Mouse (Mus musculus): ENCODE results near the gene Gm6034. TPM values are rescaled to one million over a fixed set of nuclear protein-coding genes. Genes with fewer than 3 reads are reported as not detected.

Gm6034 gene
- total and polyA plus RNA-seq, 3 experiments = 0.42 to 2.1 (median 1.1) TPM

DNA sequence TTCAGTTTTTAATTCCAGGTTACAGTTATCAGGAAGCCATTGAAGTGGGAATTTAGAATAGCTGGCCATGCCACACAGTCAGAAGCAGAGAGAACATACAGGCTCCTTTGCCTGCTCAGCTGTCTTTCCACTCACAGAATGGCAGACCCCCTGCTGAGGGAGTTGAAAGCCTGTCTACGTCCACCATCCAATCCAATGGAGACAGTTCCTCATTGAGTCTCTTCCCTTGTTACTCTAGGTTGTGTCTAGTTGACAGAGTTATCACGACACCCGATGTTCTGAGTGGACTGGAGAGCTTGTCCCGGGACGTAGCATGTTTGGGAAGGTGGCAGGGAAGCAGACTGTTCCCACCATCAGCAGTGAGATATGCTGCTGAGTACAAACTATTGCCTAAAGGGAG, 17.6 kb upstream of the Gm6034 start:
- no peak for DNase-seq (ENCODE audit: extremely low read depth)
- peaks cover 10 to 53% of the 10 kb centered on the region in 2 experiments for H3K36me3 ChIP-seq (replicated peaks in 1 of 2; ENCODE audit: control insufficient read depth in 1 of 2, insufficient read depth in 1 of 2, low read length in 1 of 2)
- dilution Hi-C loops (cut with MboI; ENCODE audit: extremely low pct_ligation_motif_present, extremely low pct_unique_long_range_greater_than_20kb, low sequenced_read_pairs) = no loop called here

GRCm38 (mm10) chr17:36025901-36026300, 16.9 kb upstream of the Gm6034 start:
- dilution Hi-C loops (cut with MboI; ENCODE audit: extremely low pct_ligation_motif_present, extremely low pct_unique_long_range_greater_than_20kb, low sequenced_read_pairs) = no loop called here
- H3K36me3 ChIP-seq (replicated peaks in 1 of 2; ENCODE audit: control insufficient read depth in 1 of 2, insufficient read depth in 1 of 2, low read length in 1 of 2) = peaks cover 10 to 53% of the 10 kb centered on the region in 2 experiments
- TF ChIP-seq USF2 (conservative IDR thresholded peaks at IDR 0.05; ENCODE audit: low read depth, low read length) = no peak

More for the DNA sequence above, 17.6 kb upstream of the Gm6034 start:
- H3K9ac ChIP-seq (ENCODE audit: insufficient read depth, low read depth) = no peak overlapping the region
- no peak overlapping the region for H3K27ac ChIP-seq (ENCODE audit: insufficient read depth, low read depth)
- H3K9me3 ChIP-seq (replicated peaks; ENCODE audit: low read length) = peaks cover 18% of the 10 kb centered on the region
- no peak for TF ChIP-seq RCOR1 (conservative IDR thresholded peaks at IDR 0.05; ENCODE audit: low read depth, low read length)
- no peak for TF ChIP-seq CHD2 (IDR thresholded peaks at IDR 0.05; ENCODE audit: low read length)
- no peak for TF ChIP-seq UBTF (IDR thresholded peaks at IDR 0.05; ENCODE audit: low read depth, low read length)
- no peak for TF ChIP-seq TBP (conservative IDR thresholded peaks at IDR 0.05; ENCODE audit: low read depth, low read length)
- TF ChIP-seq MEF2A (IDR thresholded peaks at IDR 0.05; ENCODE audit: borderline replicate concordance, low read depth, low read length) = no peak
- no peak for TF ChIP-seq JUND (conservative IDR thresholded peaks at IDR 0.05; ENCODE audit: low read depth, low read length)
- no peak for TF ChIP-seq TCF12 (IDR thresholded peaks at IDR 0.05; ENCODE audit: low read depth, low read length)
- no peak for TF ChIP-seq ZNF384 (IDR thresholded peaks at IDR 0.05; ENCODE audit: low read depth, low read length)
- H3K4me2 ChIP-seq (ENCODE audit: insufficient read depth, low read depth, poor library complexity, severe bottlenecking) = no peak overlapping the region
- in situ Hi-C loops (cut with MboI; ENCODE audit: low pct_ligation_motif_present, low pct_unique_long_range_greater_than_20kb, low sequenced_read_pairs) = no loop called here
- no peak overlapping the region for H3K4me3 ChIP-seq (replicated peaks in 1 of 3; ENCODE audit: low read depth in 2 of 3, low read length in 2 of 3, poor library complexity in 1 of 3)
- no peaks in the 10 kb centered on the region for H3K27me3 ChIP-seq (replicated peaks)
- H3K4me1 ChIP-seq (ENCODE audit: control insufficient read depth in 1 of 2, insufficient read depth in 2 of 2) = peaks cover 10 to 24% of the 10 kb centered on the region in 2 experiments
- peaks cover 33% of the 10 kb centered on the region for H3K79me2 ChIP-seq (replicated peaks; ENCODE audit: control insufficient read depth, extremely low read depth, insufficient read depth, poor library complexity, severe bottlenecking)

DNA sequence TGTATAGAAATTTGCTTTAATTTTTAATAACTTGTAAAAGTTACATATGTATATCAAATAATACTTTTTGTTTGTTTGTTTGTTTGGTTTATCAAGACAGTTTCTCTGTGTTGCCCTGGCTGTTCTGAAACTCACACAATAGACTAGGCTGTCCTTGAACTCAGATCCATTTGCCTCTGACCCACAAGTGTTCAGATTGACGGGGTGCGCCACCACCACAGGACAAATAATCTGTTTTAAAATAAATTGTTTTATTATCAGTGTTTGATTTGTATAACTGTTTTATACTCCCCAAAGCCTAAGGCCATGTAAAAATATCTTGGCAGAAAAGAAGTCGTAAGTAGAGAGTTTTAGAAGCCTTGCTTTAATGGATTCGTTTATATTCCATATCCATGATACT, 15.1 kb upstream of the Gm6034 start:
- Histone ChIP-seq H3K4me2 (ENCODE audit: insufficient read depth, low read depth, poor library complexity, severe bottlenecking) (no peak overlapping the region), H3K36me3 (replicated peaks in 1 of 2; ENCODE audit: control insufficient read depth in 1 of 2, insufficient read depth in 1 of 2, low read length in 1 of 2) (peaks cover 10 to 49% of the 10 kb centered on the region in 2 experiments), H3K4me3 (replicated peaks in 1 of 3; ENCODE audit: low read depth in 2 of 3, low read length in 2 of 3, poor library complexity in 1 of 3) (no peak overlapping the region), H3K4me1 (ENCODE audit: control insufficient read depth in 1 of 2, insufficient read depth in 2 of 2) (peaks cover 5 to 16% of the 10 kb centered on the region in 2 experiments; a peak in 3 of 4 replicates), H3K9me3 (replicated peaks; ENCODE audit: low read length) (peaks cover 18% of the 10 kb centered on the region), H3K27ac (ENCODE audit: insufficient read depth, low read depth) (no peak overlapping the region), H3K27me3 (replicated peaks) (no peaks in the 10 kb centered on the region), H3K79me2 (replicated peaks; ENCODE audit: control insufficient read depth, extremely low read depth, insufficient read depth, poor library complexity, severe bottlenecking) (peaks cover 29% of the 10 kb centered on the region), H3K9ac (ENCODE audit: insufficient read depth, low read depth) (no peak overlapping the region)
- TF ChIP-seq IRF4 (IDR thresholded peaks at IDR 0.05; ENCODE audit: low read depth, low read length) (no peak), SMC3 (IDR thresholded peaks at IDR 0.05; ENCODE audit: low read depth, low read length) (no peak), CHD2 (IDR thresholded peaks at IDR 0.05; ENCODE audit: low read length) (no peak), RCOR1 (conservative IDR thresholded peaks at IDR 0.05; ENCODE audit: low read depth, low read length) (no peak), ZKSCAN1 (IDR thresholded peaks at IDR 0.05; ENCODE audit: borderline replicate concordance, low read depth, low read length) (no peak), CTCF (conservative IDR thresholded peaks at IDR 0.05 in 1 of 2, IDR thresholded peaks at IDR 0.05 in 1 of 2; ENCODE audit: low read depth in 2 of 2, low read length in 2 of 2) (no peak), MEF2A (IDR thresholded peaks at IDR 0.05; ENCODE audit: borderline replicate concordance, low read depth, low read length) (no peak), MAX (IDR thresholded peaks at IDR 0.05; ENCODE audit: low read length) (no peak)
- in situ Hi-C loops (cut with MboI; ENCODE audit: low pct_ligation_motif_present, low pct_unique_long_range_greater_than_20kb, low sequenced_read_pairs) (no loop called here), dilution Hi-C loops (cut with MboI; ENCODE audit: extremely low pct_ligation_motif_present, extremely low pct_unique_long_range_greater_than_20kb, low sequenced_read_pairs) (no loop called here)
- DNase-seq (ENCODE audit: extremely low read depth) = no peak

More at GRCm38 (mm10) chr17:36025901-36026300, 16.9 kb upstream of the Gm6034 start:
- no peak for DNase-seq (ENCODE audit: extremely low read depth)
- H3K9me3 ChIP-seq (replicated peaks; ENCODE audit: low read length) = peaks cover 18% of the 10 kb centered on the region
- no peak overlapping the region for H3K4me3 ChIP-seq (replicated peaks in 1 of 3; ENCODE audit: low read depth in 2 of 3, low read length in 2 of 3, poor library complexity in 1 of 3)
- no peak overlapping the region for H3K4me2 ChIP-seq (ENCODE audit: insufficient read depth, low read depth, poor library complexity, severe bottlenecking)
- H3K27ac ChIP-seq (ENCODE audit: insufficient read depth, low read depth) = no peak overlapping the region
- H3K27me3 ChIP-seq (replicated peaks) = no peaks in the 10 kb centered on the region
- in situ Hi-C loops (cut with MboI; ENCODE audit: low pct_ligation_motif_present, low pct_unique_long_range_greater_than_20kb, low sequenced_read_pairs) = no loop called here
- H3K4me1 ChIP-seq (ENCODE audit: control insufficient read depth in 1 of 2, insufficient read depth in 2 of 2) = peaks cover 10 to 24% of the 10 kb centered on the region in 2 experiments
- H3K9ac ChIP-seq (ENCODE audit: insufficient read depth, low read depth) = no peak overlapping the region
- H3K79me2 ChIP-seq (replicated peaks; ENCODE audit: control insufficient read depth, extremely low read depth, insufficient read depth, poor library complexity, severe bottlenecking) = peaks cover 33% of the 10 kb centered on the region
